Mouse (Mus musculus) adrenal gland (tissue): Measurements from ENCODE around the gene Map7.

Experiments used
- intact Hi-C: fragments of 180-260 bp; cut with DNase I; formaldehyde crosslinking; loops from one replicate; pipeline ENCODE4 v1.15.1; 2025

Map7 gene

DNA sequence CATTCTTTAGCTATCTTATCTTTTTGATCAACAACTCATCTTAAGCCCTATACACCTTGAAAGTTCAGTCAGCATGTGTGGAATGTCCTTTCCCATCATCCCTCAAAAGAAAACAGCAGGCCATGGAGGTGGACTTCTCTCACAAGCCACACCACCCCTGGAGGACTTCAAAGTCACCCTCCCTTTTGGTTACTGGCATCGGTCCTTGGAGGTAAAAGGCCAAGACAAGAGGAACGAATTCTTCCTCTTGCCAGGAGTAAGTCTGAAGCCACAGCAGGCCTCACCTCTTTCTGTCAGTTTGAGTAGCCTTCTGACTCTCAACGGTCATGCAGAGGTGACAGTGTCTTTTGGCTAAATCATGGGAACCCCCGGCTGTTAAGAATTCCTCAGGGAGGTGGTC, 36.1 kb downstream of the Map7 start:
- intact Hi-C loops = no loop called here

DNA sequence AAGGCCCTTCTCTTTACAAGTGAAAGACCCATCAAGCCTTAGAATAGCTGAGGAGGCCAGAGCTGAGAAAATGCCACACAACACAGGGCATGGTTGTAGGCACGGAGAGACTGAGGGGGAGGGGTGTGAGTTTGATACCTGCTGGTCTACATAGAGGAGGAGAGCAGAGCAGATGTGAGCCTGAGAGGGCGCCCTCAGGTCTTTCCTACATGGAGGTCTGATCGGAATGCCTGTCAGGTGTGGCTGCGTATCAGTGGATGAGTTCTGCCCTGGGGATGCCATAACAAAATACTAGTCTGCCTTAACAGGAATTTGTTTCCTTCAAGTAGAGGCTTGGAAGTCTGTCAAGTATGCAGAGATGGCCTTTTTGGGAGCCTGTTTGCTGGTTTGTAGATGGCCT, 37.0 kb downstream of the Map7 start:
- intact Hi-C loops = no loop called here

DNA sequence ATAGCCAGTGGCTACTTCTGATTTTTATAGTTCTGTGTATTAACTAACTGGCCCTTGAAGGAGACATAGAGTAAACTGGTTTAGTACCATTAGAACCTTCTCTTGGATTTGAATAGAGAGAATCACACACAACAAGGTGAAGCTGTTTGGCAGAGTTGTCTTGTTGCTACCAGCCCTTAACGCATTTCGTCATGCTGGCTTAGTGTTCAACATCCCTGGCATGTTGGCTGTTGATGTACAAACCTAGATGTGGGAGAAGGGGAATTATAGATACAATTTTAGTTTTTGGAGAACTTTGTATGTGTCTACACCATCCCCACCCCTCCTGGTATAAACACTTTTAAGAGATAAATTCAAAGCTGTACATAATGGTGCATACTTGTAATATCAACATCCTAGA, 37.5 kb downstream of the Map7 start:
- intact Hi-C loops = no loop called here

GRCm38 (mm10) chr10:20186800-20187273, 38.6 kb downstream of the Map7 start:
- intact Hi-C loops = no loop called here

DNA sequence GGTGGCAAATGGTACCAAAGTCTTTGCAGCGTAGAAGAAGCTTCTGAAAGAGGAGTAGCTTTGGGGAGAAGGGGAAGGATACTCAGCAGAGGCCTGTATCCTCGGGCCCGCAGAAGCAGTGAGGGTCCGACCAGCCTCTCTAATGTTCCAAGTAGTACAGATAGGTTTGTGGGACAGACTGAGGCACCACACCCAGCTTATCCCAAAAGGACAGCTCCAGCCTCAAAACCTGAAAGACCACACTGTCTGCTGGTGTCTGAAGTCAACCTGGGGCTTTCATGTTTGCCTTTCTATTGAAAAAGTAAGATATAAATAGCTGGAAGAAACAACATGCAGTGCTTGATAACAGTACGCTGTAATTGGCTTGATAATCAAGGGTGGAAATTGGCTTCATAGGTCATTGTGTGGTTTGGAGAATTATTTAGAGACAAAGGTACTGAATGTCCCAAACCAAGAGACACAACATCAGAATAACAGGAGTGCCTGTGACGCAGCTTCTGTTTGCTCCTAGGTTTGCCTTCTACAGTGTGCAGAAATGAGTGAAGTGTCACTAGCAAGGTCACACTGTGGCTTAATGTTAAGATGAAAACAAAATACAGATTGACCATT, 42.0 kb downstream of the Map7 start:
- intact Hi-C loops = no loop called here

GRCm38 (mm10) chr10:20194847-20195540, 46.7 kb downstream of the Map7 start:
- intact Hi-C loops = no loop called here

DNA sequence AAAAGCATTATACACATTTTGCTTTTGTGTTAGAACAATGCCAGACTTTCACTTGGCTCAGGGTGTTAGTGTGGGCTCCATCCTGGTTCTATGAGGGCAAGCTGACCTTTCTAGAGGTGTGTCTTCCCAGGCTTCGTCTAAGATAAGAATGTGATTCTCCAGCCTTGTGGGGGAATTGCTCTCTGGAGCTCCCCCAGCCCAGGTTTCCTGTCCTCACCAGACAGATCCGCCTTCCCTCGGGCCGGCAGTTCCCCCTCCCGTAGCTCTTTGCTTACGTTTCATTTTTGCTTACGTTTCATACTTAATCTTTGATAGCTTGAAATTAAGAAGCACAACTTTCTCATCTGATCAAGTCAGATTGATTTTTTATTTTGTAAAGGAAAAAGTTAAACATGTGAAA, 48.8 kb downstream of the Map7 start:
- intact Hi-C loops = no loop called here

GRCm38 (mm10) chr10:20198968-20199737, 50.9 kb downstream of the Map7 start:
- intact Hi-C loops = no loop called here

DNA sequence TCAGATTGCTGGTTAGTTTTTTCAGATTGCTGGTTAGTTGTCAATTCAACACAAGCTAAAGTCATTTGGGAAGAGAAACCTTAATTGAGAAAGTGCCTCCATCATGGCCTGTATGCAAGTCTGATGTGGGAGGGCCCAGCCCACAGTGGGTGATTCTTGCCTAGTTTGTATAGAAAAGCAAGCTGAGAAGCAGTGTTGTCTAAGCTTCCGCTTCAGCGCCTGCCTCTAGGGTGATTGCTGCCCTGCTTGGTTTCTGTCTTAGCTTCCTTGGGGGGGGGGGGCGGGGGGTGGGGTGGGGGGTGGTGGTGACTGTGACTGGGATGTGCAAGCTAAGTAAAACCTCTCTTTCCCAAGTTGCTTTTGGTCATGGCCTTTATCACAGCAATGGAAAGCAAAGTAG, 53.0 kb downstream of the Map7 start:
- intact Hi-C loops = no loop called here

GRCm38 (mm10) chr10:20202171-20202570, 53.9 kb downstream of the Map7 start:
- intact Hi-C loops = no loop called here

DNA sequence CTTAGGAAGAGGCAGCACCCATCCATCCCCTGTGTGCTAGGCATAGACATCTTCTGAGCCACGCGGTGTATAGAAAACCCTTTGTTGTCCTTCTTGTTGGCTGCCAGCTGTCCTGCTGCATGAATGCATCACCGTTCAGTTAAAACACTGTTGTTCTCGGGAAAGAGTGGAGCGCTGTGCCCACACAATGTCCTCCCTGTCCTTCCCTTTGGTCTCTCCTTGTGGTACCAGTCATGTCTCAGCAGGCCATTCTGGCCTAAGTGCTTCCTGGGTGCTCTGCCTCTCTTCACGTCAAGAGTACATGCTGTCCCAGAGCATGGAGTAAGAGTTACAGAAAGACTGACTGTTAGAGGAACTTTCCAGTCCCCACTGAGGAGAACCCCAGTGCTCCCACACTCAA, 54.5 kb downstream of the Map7 start:
- intact Hi-C loops = no loop called here

GRCm38 (mm10) chr10:20203502-20203901, 55.2 kb downstream of the Map7 start:
- intact Hi-C loops = no loop called here

DNA sequence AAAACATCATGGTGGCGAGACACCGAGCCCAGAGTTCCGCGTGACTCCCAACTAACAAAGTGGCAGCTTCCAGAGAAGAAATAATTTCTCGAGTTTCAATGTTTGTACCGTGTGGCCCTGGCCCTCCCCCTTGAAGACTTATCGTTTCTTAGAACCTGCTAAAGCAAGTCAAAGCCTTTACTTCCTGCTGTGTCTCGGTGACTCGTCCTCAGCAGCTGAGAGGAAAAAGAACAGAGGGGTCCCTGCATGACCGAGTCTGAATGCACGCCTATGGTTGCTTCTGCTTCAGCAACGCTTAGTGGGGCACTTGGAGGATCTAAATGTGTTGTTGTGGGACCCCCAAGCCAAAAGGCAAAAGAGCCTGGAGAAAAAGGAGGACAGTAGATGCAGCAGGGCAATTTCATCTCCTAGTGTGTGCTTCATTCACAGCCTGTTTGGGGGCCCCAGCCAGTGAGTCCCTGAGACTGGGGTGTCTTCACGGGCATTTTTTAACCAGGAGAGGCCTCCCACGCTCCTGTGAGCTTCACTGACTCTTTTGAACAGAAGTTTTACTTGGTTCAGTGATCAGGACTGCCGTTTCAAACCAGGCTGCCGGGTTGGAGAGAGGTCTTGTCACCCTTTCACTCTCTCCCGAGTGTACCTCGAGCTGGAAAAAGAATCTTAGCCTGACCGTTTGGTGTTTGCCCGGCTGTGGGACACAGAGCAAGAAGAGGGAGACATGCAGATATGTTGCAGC, 56.6 kb downstream of the Map7 start:
- intact Hi-C loops = no loop called here

DNA sequence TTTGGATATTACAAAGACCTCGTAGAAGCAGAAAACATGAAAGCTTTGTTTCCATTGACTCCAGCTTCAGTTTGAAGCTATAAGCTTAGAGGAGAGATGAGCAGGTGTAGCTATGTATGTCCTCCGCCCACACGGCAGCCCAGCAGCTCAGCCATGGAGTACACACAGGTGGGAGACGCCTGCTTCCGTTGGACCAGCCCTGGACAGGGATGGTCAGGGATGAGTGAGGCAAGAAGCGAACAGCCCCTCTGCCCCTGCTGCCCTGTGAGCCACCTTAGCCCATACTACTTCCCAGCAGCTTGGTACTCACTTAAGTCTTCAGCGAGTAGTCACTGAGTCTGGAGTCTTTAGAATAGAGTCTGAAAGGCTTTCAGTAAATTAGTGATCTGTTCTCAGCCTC, 58.7 kb downstream of the Map7 start:
- intact Hi-C loops = no loop called here

DNA sequence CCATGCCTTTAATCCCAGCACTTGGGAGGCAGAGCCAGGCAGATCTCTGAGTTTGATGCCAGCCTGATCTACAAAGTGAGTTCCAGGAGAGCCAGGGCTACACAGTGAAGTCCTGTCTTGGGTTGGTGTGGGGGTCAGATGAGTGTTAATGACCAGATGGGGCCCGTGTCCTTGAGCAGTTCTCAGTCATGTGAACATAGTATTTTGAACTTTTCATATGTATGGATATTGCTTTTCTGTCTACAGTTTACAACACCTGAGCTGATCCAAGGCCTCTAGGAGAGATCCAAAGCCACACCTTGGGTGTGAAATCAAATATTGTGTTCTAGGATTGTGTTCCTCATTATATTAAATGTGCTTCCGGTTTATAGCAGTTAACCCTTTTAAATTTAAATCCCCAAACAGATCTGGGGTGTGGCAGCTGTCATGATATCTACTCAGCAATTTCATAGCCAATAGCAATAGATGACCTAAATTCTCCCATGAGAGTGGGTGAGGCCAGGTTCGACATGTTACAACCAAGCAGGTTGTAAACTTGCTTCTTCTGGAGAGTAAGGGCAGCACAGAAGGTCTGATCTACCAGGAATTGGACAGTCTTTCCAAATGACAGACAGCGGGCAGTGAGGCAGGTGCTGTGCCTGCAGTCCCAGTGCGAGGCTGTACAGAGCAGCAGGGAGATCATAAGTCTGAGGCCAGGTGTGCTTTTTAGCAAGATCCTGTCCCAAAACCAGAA, 61.5 kb downstream of the Map7 start:
- intact Hi-C loops = no loop called here

DNA sequence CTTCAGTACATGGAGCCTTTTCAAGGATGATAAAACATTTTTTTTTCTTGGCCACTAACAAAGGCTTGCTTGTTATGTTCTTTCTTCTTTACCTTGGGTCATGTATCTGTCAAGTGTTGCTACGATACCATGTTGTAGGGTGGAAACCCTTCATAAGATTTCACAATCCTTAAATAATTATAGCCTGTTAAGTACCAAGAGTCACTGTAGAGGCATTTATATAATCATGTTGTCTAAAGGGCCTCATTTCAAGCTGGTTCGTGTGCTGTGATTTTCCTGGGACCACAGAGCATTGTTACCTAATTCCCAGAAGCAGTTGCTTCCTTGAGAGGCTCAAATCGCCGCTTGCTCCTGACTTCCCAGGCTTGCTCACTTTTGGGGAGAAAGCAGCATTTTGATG, 66.1 kb downstream of the Map7 start:
- intact Hi-C loops = no loop called here

DNA sequence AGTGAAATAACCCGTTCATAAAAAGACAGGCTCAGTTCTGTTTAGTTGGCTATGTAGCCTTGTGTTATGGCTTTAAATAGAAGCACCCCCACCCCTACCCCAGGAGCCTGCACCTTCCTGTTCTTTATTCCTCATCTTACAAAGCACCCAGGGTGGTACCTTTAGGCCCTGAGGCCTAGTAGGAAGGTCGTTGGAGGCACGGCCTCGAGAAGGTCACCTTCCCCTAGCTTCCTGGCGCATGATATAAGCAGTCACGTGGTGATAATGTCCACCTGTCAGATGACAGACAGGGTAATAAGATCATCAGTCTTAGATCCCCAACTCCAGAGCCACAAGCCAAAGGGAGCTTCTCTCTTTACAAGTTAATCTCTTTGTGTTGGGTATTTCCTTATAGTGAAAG, 68.7 kb downstream of the Map7 start:
- intact Hi-C loops = no loop called here

GRCm38 (mm10) chr10:20218866-20219265, 70.6 kb downstream of the Map7 start:
- intact Hi-C loops = no loop called here

DNA sequence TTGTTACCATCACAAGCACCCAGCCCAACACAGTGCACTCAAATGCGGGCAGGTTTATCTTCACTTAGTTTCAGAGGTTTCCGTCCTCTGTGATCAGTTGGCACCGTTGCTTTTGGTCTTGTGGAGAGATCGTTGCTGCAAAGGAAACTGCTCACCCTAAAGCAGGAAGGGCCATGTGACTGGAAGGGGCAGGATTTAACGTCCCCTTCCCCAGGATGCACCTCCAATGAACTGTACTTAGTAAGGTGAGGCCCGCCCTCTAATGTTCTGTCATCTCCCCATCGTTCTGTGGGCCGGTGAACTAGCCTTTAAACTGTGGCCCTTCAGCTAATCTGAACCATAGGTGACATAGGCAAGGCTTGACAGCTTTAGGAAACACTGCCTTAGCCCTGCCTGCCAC, 71.3 kb downstream of the Map7 start:
- intact Hi-C loops = no loop called here

DNA sequence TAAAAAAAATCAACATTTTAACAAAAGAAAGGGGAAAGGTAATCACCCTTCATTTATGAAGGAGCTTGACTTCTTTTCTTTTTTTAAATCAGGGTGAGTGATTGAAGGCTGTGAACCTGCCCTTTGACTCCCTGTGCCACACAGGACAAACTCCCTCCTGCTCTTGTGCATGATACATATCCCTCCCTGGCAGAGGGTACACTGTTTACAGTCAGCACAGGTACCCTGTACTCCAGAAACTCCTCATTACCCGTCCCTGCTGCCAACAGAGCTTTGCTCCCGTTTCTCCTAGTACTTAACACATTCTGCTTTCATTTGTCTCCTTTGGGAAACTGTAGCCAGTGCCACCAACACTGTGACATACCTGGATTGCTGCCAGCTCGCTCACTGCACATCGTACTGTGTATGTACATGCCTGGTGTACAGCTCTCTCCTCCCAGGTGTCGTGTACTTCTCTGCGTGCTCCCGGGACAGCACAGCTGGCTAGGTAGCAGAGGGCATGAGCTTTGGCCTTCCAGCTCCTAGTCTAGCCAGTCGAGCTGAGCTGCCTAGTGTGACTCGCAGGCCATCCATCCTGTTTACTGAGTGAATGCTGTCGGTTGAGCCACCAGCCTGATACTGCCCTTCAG, 72.3 kb downstream of the Map7 start:
- intact Hi-C loops = no loop called here

GRCm38 (mm10) chr10:20222011-20222410, 73.7 kb downstream of the Map7 start:
- intact Hi-C loops = no loop called here
